Mouse (Mus musculus) G1E (cell line): ENCODE measurements around the gene Sept12.

Experiments used
- CTCF ChIP-seq: IDR thresholded peaks from 2 replicates; pipeline ENCODE4 v1.5.1; 2012; ENCODE audit warnings: low read depth, low read length, inconsistent platforms, mixed read lengths
- GATA1 ChIP-seq: IDR thresholded peaks from 2 replicates; pipeline ENCODE4 v1.6.1; 2012; ENCODE audit warnings: borderline replicate concordance, low read length, inconsistent platforms, mixed read lengths

DNA sequence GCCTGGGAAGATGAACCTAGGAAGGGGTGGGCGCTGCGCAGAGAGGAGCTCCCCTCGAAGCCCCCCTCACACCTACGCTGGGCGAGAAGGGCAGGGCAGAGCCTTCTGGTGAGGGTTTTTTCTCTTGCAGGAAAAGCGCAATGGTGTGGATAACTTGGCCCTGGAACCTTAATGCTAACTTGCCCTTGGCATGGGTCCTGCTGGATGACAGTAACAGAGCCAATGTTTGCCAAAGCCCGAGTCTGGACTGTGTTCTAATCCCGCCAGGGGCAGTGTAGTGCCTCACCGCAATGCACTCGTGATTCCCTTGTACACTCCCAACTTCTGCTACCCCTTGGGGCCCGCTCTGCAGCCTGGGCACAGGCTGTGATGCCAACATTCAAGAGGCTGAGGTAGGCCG is 10.4 kb upstream of the Sept12 start:
- no peak for TF ChIP-seq CTCF
- no peak for TF ChIP-seq GATA1
